Mouse (Mus musculus): Measurements from ENCODE around the gene Ggn.
"Not testable (repeated sequence)": the region's sequence is repeated elsewhere in the genome, so short reads cannot be mapped to it uniquely, and the experiment has no call there.

Gene Ggn

DNA sequence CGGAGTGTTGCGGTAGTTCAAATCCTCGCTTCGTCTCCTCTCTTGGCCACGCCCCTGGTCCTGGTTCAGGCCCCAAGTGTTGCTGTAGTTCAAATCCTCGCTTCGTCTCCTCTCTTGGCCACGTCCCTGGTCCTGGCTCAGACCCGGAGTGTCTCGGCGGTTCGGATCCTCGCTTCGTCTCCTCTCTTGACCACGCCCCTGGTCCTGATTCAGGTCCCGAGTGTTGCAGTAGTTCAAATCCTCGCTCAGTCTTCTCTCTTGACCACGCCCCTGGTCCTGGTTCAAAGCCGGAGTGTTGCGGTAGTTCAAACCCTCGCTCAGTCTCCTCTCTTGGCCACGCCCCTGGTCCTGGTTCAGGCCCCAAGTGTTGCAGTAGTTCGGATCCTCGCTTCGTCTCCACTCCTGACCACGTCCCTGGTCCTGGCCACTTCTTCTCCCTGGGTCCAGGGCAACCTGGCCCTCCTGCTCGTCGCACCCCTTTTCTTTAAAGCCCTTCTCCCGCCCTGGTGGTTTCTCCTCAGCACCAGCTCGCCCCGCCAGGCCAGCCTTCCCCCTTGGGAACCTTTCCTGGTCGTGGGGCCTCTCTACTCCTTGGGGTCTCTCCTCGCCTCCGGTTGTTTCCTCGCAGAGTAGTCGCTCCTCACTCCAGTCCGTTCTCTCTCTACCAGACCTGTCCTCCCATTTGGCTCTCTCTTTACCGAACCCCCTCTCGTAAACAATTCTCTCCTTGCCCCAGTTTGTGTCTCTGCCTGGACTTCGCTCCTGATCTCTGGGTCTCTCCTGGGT lies 43.0 kb downstream of the Ggn start:
- not testable (repeated sequence) for DNase-seq (ENCODE audit: low spot score in 2 of 2)

DNA sequence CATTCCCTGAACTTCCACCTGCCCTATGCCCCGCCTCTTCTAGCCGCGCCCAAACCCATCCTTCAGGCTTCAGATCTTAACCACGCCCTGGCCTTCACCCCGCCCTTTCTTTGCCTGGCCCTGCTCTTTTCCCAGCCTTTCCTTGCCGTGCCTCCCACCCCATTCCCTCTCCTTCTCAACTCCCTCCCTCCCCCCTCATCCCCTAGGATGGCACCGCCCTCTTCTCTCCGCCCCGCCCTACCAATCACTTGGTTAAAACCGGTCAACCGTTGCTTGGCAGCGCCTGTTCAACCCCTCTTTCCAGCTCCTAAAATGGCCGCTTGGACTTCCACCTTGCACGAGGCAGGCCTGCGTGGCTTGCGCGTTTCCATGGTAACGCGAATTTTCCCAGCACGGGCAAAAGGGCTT lies 43.7 kb downstream of the Ggn start, which contains the start of gene Catsperg1:
Gene Catsperg1 (minus strand): TSS at position 361 of the 408 bp plus-strand sequence.
- no peak for DNase-seq (ENCODE audit: low spot score in 2 of 2)

DNA sequence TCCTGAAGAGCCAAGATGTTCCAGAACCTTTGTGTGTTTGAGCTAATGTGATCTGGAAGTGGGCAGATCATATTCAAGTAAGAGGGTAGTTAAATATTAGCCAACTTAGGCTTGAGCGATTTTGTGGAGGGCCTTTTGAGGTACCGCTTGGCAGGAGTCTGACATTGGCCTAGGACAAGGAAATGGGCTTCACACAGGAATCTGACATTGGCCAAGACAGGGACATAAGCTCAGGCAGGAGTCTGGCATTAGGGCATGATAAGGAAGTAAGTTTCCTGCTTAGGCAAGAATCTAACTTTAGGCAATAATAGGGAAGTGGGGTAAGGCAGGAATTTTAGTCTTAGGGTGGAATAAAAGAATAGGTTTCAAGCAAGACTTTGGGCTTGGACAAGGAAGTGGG lies 44.2 kb downstream of the Ggn start:
- no peak for DNase-seq (ENCODE audit: low spot score in 2 of 2)

DNA sequence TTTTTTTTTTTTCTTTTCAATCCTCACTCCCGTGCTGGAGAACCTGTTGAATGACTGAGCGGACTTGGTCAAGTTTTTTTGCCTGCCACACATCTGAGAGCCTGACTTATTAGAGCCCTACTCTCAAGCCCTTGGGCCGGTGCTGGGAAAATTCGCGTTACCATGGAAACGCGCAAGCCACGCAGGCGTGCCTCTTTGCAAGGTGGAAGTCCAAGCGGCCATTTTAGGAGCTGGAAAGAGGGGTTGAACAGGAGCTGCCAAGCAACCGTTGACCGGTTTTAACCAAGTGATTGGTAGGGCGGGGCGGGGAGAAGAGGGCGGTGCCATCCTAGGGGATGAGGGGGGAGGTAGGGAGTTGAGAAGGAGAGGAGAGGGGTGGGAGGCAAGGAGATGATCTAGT lies 44.8 kb downstream of the Ggn start:
- no peak for DNase-seq (ENCODE audit: low spot score in 2 of 2)
